Mouse (Mus musculus): ENCODE data around the gene Dus1l. TPM values are rescaled to one million over a fixed set of nuclear protein-coding genes. Genes with fewer than 3 reads are reported as not detected.

Gene Dus1l
- total and polyA plus RNA-seq, 2 experiments from 2014 or later: 40.2 to 47.1 TPM

DNA sequence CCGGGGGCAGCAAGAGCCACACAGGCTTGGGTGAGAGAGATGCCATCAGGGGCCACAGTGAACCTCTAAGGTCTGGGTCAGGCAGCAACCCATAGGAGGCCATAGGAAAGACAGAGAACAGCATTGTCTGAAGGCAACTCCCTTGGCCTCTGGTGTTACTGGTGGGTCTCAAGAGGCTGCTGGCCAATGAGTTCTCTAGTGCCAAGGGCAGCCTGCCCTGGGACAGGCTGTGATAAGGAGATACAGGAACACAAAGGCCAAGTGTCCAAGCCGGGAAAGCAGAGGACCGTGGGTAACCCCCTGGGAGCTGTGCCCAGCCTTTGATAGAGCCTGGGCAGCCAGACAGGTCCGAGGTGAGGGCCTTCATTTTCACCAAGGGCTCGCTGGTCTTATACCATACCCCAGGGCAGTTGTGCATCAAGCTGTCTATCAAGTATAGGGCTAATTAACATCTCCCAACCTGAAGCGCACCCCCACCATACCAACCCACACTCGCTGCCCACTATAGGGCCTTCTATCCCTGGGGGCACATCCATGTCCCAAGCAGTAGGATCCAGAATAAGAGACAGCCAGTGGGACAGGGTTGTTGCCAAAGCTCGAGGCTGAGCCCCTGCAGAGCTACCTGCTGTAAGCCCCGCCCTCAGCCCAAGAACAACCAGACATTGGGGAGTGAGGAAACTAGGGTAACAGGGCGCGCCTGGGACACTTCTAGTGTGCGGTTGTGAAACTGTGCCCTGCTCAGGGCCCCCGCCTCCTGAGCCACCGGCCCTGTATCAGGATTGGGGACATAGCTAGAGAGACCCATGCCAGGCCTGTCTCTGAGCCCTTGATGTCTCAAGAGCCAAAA, 25.1 kb upstream of the Dus1l start:
- Histone ChIP-seq H3K4me2 (ENCODE audit: low read depth, low read length) (peak overlapping the region; percentile 22), H3K36me3 (replicated peaks; ENCODE audit: control insufficient read depth, insufficient read depth, low read length) (peaks cover 42% of the 10 kb centered on the region), H3K4me1 (ENCODE audit: control insufficient read depth, insufficient read depth) (peaks cover 38% of the 10 kb centered on the region), H3K9me3 (replicated peaks; ENCODE audit: control insufficient read depth, low read length) (no peaks in the 10 kb centered on the region), H3K27me3 (ENCODE audit: control insufficient read depth, insufficient read depth, low read length) (no peaks in the 10 kb centered on the region), H3K9ac (replicated peaks; ENCODE audit: low read depth, low read length) (no peak overlapping the region), H3K4me3 (ENCODE audit: low read depth, low read length) (no peak overlapping the region), H3K27ac (ENCODE audit: low read depth) (peak overlapping the region; percentile 71)
- peak; percentile 7; the same call in 1 of the 2 replicates for ATAC-seq (ENCODE audit: insufficient read depth, low read depth)
- TF ChIP-seq EP300 (IDR thresholded peaks at IDR 0.05; ENCODE audit: low read depth): no peak
- TF ChIP-seq CTCF (IDR thresholded peaks at IDR 0.05; ENCODE audit: low read depth): no peak
- peak; percentile 29 for DNase-seq (ENCODE audit: low spot score)
- WGBS: 58% methylated on average over 14 of the region's 14 CpGs

DNA sequence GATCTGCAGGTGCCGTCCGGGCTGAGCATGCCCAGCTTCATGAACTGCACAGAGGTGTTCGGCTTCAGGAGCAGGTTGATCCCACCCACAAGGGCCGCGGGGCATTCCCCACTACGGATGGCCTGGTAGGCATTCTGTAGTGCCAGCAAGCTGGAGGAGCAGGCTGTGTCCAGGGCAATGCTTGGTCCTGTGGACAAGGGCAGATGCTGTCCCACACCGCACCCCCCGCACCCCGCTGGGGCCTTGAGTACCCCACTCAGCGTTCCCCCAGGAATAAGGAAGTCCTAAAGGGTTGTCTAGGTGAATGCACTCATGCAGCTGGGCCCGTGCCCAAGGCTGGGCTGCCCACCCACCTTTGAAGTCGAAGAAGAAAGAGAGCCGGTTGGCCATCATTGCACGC, 24.3 kb upstream of the Dus1l start:
- Histone ChIP-seq H3K27ac (ENCODE audit: low read depth) (peak overlapping the region; percentile 71), H3K4me3 (ENCODE audit: low read depth, low read length) (no peak overlapping the region), H3K27me3 (ENCODE audit: control insufficient read depth, insufficient read depth, low read length) (no peaks in the 10 kb centered on the region), H3K4me2 (ENCODE audit: low read depth, low read length) (no peak overlapping the region), H3K4me1 (ENCODE audit: control insufficient read depth, insufficient read depth) (peaks cover 35% of the 10 kb centered on the region), H3K9me3 (replicated peaks; ENCODE audit: control insufficient read depth, low read length) (no peaks in the 10 kb centered on the region), H3K36me3 (replicated peaks; ENCODE audit: control insufficient read depth, insufficient read depth, low read length) (peaks cover 50% of the 10 kb centered on the region), H3K9ac (replicated peaks; ENCODE audit: low read depth, low read length) (no peak overlapping the region)
- ATAC-seq (ENCODE audit: insufficient read depth, low read depth): no peak
- DNase-seq (ENCODE audit: low spot score): no peak
- WGBS: 94% methylated on average over 14 of the region's 14 CpGs
- TF ChIP-seq EP300 (IDR thresholded peaks at IDR 0.05; ENCODE audit: low read depth): no peak
- no peak for TF ChIP-seq CTCF (IDR thresholded peaks at IDR 0.05; ENCODE audit: low read depth)

DNA sequence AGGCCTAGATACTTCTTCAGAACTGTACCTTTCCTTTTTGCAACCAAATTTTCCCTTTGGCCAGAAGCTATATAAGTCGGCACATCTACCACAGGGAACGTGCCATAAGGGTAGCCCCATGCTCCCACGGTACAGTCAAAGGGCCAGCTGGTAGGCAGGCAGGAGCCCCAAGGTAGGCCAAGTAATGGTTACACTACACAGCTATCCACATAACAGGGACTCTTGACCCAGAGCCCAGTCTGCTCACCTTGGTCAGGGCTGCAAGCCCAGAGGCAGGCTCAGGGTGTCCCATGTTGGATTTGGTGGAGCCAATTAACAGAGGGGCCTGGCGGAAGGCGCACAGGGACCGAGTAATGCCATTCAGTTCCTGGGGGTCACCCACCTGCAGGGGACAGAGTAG, 23.4 kb upstream of the Dus1l start:
- WGBS: 93% methylated on average over 6 of the region's 6 CpGs
- Histone ChIP-seq H3K4me2 (ENCODE audit: low read depth, low read length) (no peak overlapping the region), H3K9me3 (replicated peaks; ENCODE audit: control insufficient read depth, low read length) (no peaks in the 10 kb centered on the region), H3K36me3 (replicated peaks; ENCODE audit: control insufficient read depth, insufficient read depth, low read length) (peaks cover 60% of the 10 kb centered on the region), H3K4me3 (ENCODE audit: low read depth, low read length) (no peak overlapping the region), H3K9ac (replicated peaks; ENCODE audit: low read depth, low read length) (no peak overlapping the region), H3K27me3 (ENCODE audit: control insufficient read depth, insufficient read depth, low read length) (no peaks in the 10 kb centered on the region), H3K4me1 (ENCODE audit: control insufficient read depth, insufficient read depth) (peaks cover 27% of the 10 kb centered on the region), H3K27ac (ENCODE audit: low read depth) (no peak overlapping the region)
- no peak for TF ChIP-seq EP300 (IDR thresholded peaks at IDR 0.05; ENCODE audit: low read depth)
- no peak for TF ChIP-seq CTCF (IDR thresholded peaks at IDR 0.05; ENCODE audit: low read depth)
- DNase-seq (ENCODE audit: low spot score) (no peak), ATAC-seq (ENCODE audit: insufficient read depth, low read depth) (no peak)

DNA sequence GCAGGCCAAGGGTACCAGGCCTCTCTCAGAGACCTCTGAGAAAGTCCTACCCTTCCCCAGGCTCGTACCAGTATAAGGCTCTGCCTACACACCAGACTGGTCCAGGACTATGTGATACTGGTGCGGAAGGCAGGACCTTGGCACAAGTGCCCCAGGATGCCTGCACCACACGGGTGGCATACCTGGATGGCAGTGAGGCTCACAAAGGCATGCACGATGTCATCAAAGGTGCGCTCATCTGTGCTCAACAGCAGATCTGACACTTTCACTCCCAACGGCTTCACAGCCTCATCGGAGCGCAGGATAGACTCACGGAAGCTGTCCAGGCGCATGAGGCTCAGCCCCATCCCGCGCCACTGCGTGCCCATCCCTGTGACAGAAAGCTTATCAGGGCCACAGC, 22.0 kb upstream of the Dus1l start:
- DNase-seq (ENCODE audit: low spot score) (no peak), ATAC-seq (ENCODE audit: insufficient read depth, low read depth) (no peak)
- H3K27ac ChIP-seq (ENCODE audit: low read depth): no peak overlapping the region
- TF ChIP-seq CTCF (IDR thresholded peaks at IDR 0.05; ENCODE audit: low read depth) (no peak), EP300 (IDR thresholded peaks at IDR 0.05; ENCODE audit: low read depth) (no peak)
- WGBS: 89% methylated on average over 13 of the region's 13 CpGs
- H3K27me3 ChIP-seq (ENCODE audit: control insufficient read depth, insufficient read depth, low read length): no peaks in the 10 kb centered on the region
- H3K4me2 ChIP-seq (ENCODE audit: low read depth, low read length): no peak overlapping the region
- no peaks in the 10 kb centered on the region for H3K9me3 ChIP-seq (replicated peaks; ENCODE audit: control insufficient read depth, low read length)
- H3K36me3 ChIP-seq (replicated peaks; ENCODE audit: control insufficient read depth, insufficient read depth, low read length): peaks cover 73% of the 10 kb centered on the region
- H3K4me3 ChIP-seq (ENCODE audit: low read depth, low read length): no peak overlapping the region
- peaks cover 27% of the 10 kb centered on the region for H3K4me1 ChIP-seq (ENCODE audit: control insufficient read depth, insufficient read depth)
- no peak overlapping the region for H3K9ac ChIP-seq (replicated peaks; ENCODE audit: low read depth, low read length)

DNA sequence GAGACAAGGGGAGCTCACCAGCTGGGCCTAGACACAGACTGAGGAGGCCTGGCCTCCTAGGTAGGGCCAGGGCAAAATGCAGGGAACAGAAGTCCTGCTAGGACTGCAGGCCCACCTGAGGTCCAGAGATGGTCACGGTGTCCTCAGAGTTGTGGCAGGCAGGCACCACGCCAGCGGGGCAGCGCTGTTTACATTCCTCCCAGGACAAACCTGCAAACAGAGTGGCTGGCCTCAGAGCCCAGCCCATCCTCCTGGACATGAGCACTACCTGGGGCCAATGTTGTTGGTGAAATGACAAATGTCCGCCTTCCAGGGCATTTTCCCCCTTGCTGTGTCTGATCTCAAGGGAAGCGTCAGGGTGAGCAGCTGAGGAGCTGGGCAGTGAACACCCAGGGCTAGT, 21.2 kb upstream of the Dus1l start:
- Histone ChIP-seq H3K9me3 (replicated peaks; ENCODE audit: control insufficient read depth, low read length) (no peaks in the 10 kb centered on the region), H3K9ac (replicated peaks; ENCODE audit: low read depth, low read length) (no peak overlapping the region), H3K36me3 (replicated peaks; ENCODE audit: control insufficient read depth, insufficient read depth, low read length) (peaks cover 82% of the 10 kb centered on the region), H3K27me3 (ENCODE audit: control insufficient read depth, insufficient read depth, low read length) (no peaks in the 10 kb centered on the region), H3K4me2 (ENCODE audit: low read depth, low read length) (no peak overlapping the region), H3K4me1 (ENCODE audit: control insufficient read depth, insufficient read depth) (peaks cover 18% of the 10 kb centered on the region), H3K27ac (ENCODE audit: low read depth) (no peak overlapping the region), H3K4me3 (ENCODE audit: low read depth, low read length) (no peak overlapping the region)
- WGBS: 96% methylated on average over 6 of the region's 6 CpGs
- ATAC-seq (ENCODE audit: insufficient read depth, low read depth) (no peak), DNase-seq (ENCODE audit: low spot score) (no peak)
- no peak for TF ChIP-seq EP300 (IDR thresholded peaks at IDR 0.05; ENCODE audit: low read depth)

DNA sequence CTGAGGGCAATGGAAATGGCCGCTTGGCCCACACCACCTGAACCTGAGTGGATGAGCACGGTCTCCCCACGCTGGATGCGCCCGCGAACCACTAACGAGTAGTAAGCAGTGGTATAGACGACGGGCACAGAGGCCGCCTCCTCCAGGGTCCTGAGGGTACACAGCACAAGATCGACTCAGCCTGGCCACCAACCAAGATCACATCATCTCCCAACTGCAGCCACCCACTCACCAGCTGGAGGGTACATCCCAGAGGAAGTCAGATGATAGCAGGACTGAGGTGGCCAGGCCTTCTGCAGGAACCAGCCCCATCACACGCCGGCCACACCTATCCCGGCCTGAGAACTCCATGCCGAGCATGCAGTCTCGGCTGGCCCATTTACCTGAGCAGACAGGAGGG, 15.9 kb upstream of the Dus1l start:
- Histone ChIP-seq H3K4me3 (ENCODE audit: low read depth, low read length) (no peak overlapping the region), H3K27ac (ENCODE audit: low read depth) (no peak overlapping the region), H3K27me3 (ENCODE audit: control insufficient read depth, insufficient read depth, low read length) (no peaks in the 10 kb centered on the region), H3K4me1 (ENCODE audit: control insufficient read depth, insufficient read depth) (no peaks in the 10 kb centered on the region), H3K9ac (replicated peaks; ENCODE audit: low read depth, low read length) (no peak overlapping the region), H3K36me3 (replicated peaks; ENCODE audit: control insufficient read depth, insufficient read depth, low read length) (peaks cover 100% of the 10 kb centered on the region), H3K4me2 (ENCODE audit: low read depth, low read length) (no peak overlapping the region), H3K9me3 (replicated peaks; ENCODE audit: control insufficient read depth, low read length) (no peaks in the 10 kb centered on the region)
- 94% methylated on average over 16 of the region's 16 CpGs for WGBS
- ATAC-seq (ENCODE audit: insufficient read depth, low read depth): no peak
- TF ChIP-seq CTCF (IDR thresholded peaks at IDR 0.05; ENCODE audit: low read depth): no peak
- no peak for TF ChIP-seq EP300 (IDR thresholded peaks at IDR 0.05; ENCODE audit: low read depth)
- DNase-seq (ENCODE audit: low spot score): no peak

All from heart, postnatal 0 days (tissue).